Mouse (Mus musculus): ENCODE measurements around the gene Gm21974. TPM values are rescaled to one million over a fixed set of nuclear protein-coding genes. Genes with fewer than 3 reads are reported as not detected.

Gm21974 gene
- total and polyA plus RNA-seq, 2 experiments from 2014 or later = 0.16 TPM; not detected in 1

- WGBS = 92% methylated on average over 5 of the region's 5 CpGs
- H3K27me3 ChIP-seq (ENCODE audit: insufficient read depth, low read length) = 0 out of 2 replicates have a peak, but pooled peaks cover 2% of the 10 kb centered on the region
- no peaks in the 10 kb centered on the region for H3K4me1 ChIP-seq (ENCODE audit: insufficient read depth, low read length)
- DNase-seq (ENCODE audit: low spot score) (no peak), ATAC-seq (ENCODE audit: low FRiP score) (no peak)
- no peak overlapping the region for H3K4me2 ChIP-seq (ENCODE audit: low read depth, low read length, poor library complexity, severe bottlenecking)
- no peak overlapping the region for H3K9ac ChIP-seq (replicated peaks; ENCODE audit: low read length, poor library complexity, severe bottlenecking)
- H3K36me3 ChIP-seq (ENCODE audit: insufficient read depth, low read length) = peaks cover 38% of the 10 kb centered on the region
- no peak for TF ChIP-seq CTCF (IDR thresholded peaks at IDR 0.05)
- no peak overlapping the region for H3K4me3 ChIP-seq (ENCODE audit: low read depth, low read length)
- no peaks in the 10 kb centered on the region for H3K9me3 ChIP-seq (ENCODE audit: low read length)
- no peak overlapping the region for H3K27ac ChIP-seq (ENCODE audit: low read depth, low read length)
These were observed 28.5 kb upstream of the Gm21974 start for GRCm38 (mm10) chr7:127923714-127924113.

- no peak for TF ChIP-seq CTCF (IDR thresholded peaks at IDR 0.05)
- H3K4me1 ChIP-seq (ENCODE audit: insufficient read depth, low read length) = no peaks in the 10 kb centered on the region
- no peak for ATAC-seq (ENCODE audit: low FRiP score)
These were observed 27.4 kb upstream of the Gm21974 start for GRCm38 (mm10) chr7:127922451-127923275.

GRCm38 (mm10) chr7:127921516-127921915 lies 26.3 kb upstream of the Gm21974 start:
- Histone ChIP-seq H3K36me3 (ENCODE audit: insufficient read depth, low read length) (peaks cover 40% of the 10 kb centered on the region), H3K27ac (ENCODE audit: low read depth, low read length) (no peak overlapping the region), H3K4me3 (ENCODE audit: low read depth, low read length) (no peak overlapping the region), H3K4me1 (ENCODE audit: insufficient read depth, low read length) (no peaks in the 10 kb centered on the region), H3K9ac (replicated peaks; ENCODE audit: low read length, poor library complexity, severe bottlenecking) (no peak overlapping the region), H3K27me3 (ENCODE audit: insufficient read depth, low read length) (no peaks in the 10 kb centered on the region), H3K9me3 (ENCODE audit: low read length) (no peaks in the 10 kb centered on the region), H3K4me2 (ENCODE audit: low read depth, low read length, poor library complexity, severe bottlenecking) (no peak overlapping the region)
- TF ChIP-seq CTCF (IDR thresholded peaks at IDR 0.05) = peak; percentile 48
- ATAC-seq (ENCODE audit: low FRiP score) = no peak
- DNase-seq (ENCODE audit: low spot score) = peak; percentile 14
- WGBS = 65% methylated on average over 8 of the region's 8 CpGs

More at GRCm38 (mm10) chr7:127922451-127923275, 27.4 kb upstream of the Gm21974 start:
- Histone ChIP-seq H3K9ac (replicated peaks; ENCODE audit: low read length, poor library complexity, severe bottlenecking) (no peak overlapping the region), H3K9me3 (ENCODE audit: low read length) (no peaks in the 10 kb centered on the region), H3K4me2 (ENCODE audit: low read depth, low read length, poor library complexity, severe bottlenecking) (no peak overlapping the region), H3K27ac (ENCODE audit: low read depth, low read length) (no peak overlapping the region), H3K36me3 (ENCODE audit: insufficient read depth, low read length) (peaks cover 38% of the 10 kb centered on the region), H3K27me3 (ENCODE audit: insufficient read depth, low read length) (no peaks in the 10 kb centered on the region), H3K4me3 (ENCODE audit: low read depth, low read length) (no peak overlapping the region)
- WGBS = 79% methylated on average over 6 of the region's 6 CpGs
- DNase-seq (ENCODE audit: low spot score) = no peak

- Histone ChIP-seq H3K36me3 (ENCODE audit: insufficient read depth, low read length) (peaks cover 34% of the 10 kb centered on the region), H3K4me1 (ENCODE audit: insufficient read depth, low read length) (no peaks in the 10 kb centered on the region), H3K27me3 (ENCODE audit: insufficient read depth, low read length) (no peaks in the 10 kb centered on the region), H3K9me3 (ENCODE audit: low read length) (no peaks in the 10 kb centered on the region), H3K9ac (replicated peaks; ENCODE audit: low read length, poor library complexity, severe bottlenecking) (no peak overlapping the region), H3K27ac (ENCODE audit: low read depth, low read length) (no peak overlapping the region), H3K4me3 (ENCODE audit: low read depth, low read length) (no peak overlapping the region), H3K4me2 (ENCODE audit: low read depth, low read length, poor library complexity, severe bottlenecking) (no peak overlapping the region)
- TF ChIP-seq CTCF (IDR thresholded peaks at IDR 0.05) = peak; percentile 55
- 83% methylated on average over 7 of the region's 7 CpGs for WGBS
- no peak for ATAC-seq (ENCODE audit: low FRiP score)
- DNase-seq (ENCODE audit: low spot score) = peak; percentile 14
These were observed 24.0 kb upstream of the Gm21974 start for GRCm38 (mm10) chr7:127919290-127919689.

GRCm38 (mm10) chr7:127918203-127918602 lies 22.9 kb upstream of the Gm21974 start:
- H3K27ac ChIP-seq (ENCODE audit: low read depth, low read length) = no peak overlapping the region
- ATAC-seq (ENCODE audit: low FRiP score) (no peak), DNase-seq (ENCODE audit: low spot score) (no peak)
- peak; percentile 58 for TF ChIP-seq CTCF (IDR thresholded peaks at IDR 0.05)
- H3K27me3 ChIP-seq (ENCODE audit: insufficient read depth, low read length) = no peaks in the 10 kb centered on the region
- no peak overlapping the region for H3K4me2 ChIP-seq (ENCODE audit: low read depth, low read length, poor library complexity, severe bottlenecking)
- peaks cover 30% of the 10 kb centered on the region for H3K36me3 ChIP-seq (ENCODE audit: insufficient read depth, low read length)
- H3K4me1 ChIP-seq (ENCODE audit: insufficient read depth, low read length) = no peaks in the 10 kb centered on the region
- no peak overlapping the region for H3K9ac ChIP-seq (replicated peaks; ENCODE audit: low read length, poor library complexity, severe bottlenecking)
- whole genome bisulfite sequencing = 52% methylated on average over 3 of the region's 3 CpGs
- H3K4me3 ChIP-seq (ENCODE audit: low read depth, low read length) = no peak overlapping the region
- H3K9me3 ChIP-seq (ENCODE audit: low read length) = no peaks in the 10 kb centered on the region

- H3K4me1 ChIP-seq (ENCODE audit: insufficient read depth, low read length) = no peaks in the 10 kb centered on the region
- ATAC-seq (ENCODE audit: low FRiP score) = no peak
- no peaks in the 10 kb centered on the region for H3K27me3 ChIP-seq (ENCODE audit: insufficient read depth, low read length)
- H3K4me2 ChIP-seq (ENCODE audit: low read depth, low read length, poor library complexity, severe bottlenecking) = no peak overlapping the region
- no peak overlapping the region for H3K4me3 ChIP-seq (ENCODE audit: low read depth, low read length)
- H3K36me3 ChIP-seq (ENCODE audit: insufficient read depth, low read length) = peaks cover 15% of the 10 kb centered on the region
- no peak overlapping the region for H3K9ac ChIP-seq (replicated peaks; ENCODE audit: low read length, poor library complexity, severe bottlenecking)
- no peaks in the 10 kb centered on the region for H3K9me3 ChIP-seq (ENCODE audit: low read length)
- 94% methylated on average over 12 of the region's 12 CpGs for WGBS
- H3K27ac ChIP-seq (ENCODE audit: low read depth, low read length) = no peak overlapping the region
- DNase-seq (ENCODE audit: low spot score) = no peak
- no peak for TF ChIP-seq CTCF (IDR thresholded peaks at IDR 0.05)
These were observed 20.0 kb upstream of the Gm21974 start for GRCm38 (mm10) chr7:127915293-127915692.
